Mouse (Mus musculus): Measurements from ENCODE around the gene Tsg101. TPM values are rescaled to one million over a fixed set of nuclear protein-coding genes. Genes with fewer than 3 reads are reported as not detected.

Tsg101 gene
- polyA plus RNA-seq (2012; rRNA removed), result 55.5 and 103 TPM in 2 replicates

DNA sequence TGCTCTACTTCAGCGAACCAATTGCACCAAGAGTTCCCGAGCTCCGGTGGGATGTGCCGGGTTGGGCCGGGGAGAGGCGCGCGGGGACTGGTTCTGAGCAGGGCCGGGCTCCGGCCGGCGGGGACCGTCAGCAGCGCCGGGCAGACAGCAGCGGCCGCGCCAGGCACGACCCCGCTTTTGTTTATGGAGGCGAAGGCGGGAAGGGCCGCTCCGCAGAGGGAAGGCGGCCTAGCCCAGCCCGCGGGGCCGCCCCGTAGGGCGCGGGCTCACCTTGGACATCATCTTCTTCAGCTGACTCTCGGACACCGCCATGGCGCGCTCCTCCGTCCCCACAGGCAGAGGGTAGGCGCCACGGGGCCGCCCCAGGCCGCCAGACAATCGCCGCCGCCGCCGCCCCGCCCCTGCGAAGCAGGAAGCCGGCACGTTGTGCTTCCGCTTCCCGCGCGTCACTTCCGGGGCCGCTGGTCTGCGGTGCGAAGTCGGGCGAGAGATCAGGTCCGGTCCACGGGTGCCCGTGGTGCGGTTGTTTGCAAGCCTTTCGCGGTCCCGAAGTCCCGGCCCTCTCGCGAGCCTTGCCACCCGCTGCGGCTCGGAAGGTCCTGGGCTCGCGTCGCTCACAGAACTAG lies at the start of gene Tsg101:
Gene Tsg101, minus strand, starts transcription at position 419 of the 626 bp plus-strand sequence.
- TF ChIP-seq CTCF (IDR thresholded peaks at IDR 0.05; ENCODE audit: extremely low read depth, insufficient read length, insufficient replicate concordance, low read depth, low read length) (no peak), POLR2A (IDR thresholded peaks at IDR 0.05; ENCODE audit: low read depth, low read length) (peak; percentile 96)
- Histone ChIP-seq H3K4me3 (ENCODE audit: low read depth, low read length) (peak within 1 kb of the TSS; percentile 99), H3K36me3 (ENCODE audit: control insufficient read depth, insufficient read depth, low read length) (0 out of 2 replicates have a peak, but pooled peaks cover 2% of the 10 kb centered on the region), H3K4me1 (ENCODE audit: control insufficient read depth, insufficient read depth, insufficient read length, low read length) (peaks cover 5% of the 10 kb centered on the region), H3K27ac (ENCODE audit: insufficient read depth, low read depth, low read length) (peak within 1 kb of the TSS; percentile 96), H3K27me3 (ENCODE audit: control insufficient read depth, insufficient read depth, low read length) (no peaks in the 10 kb centered on the region)
- WGBS, result under 1% methylated on average over 75 of the region's 75 CpGs

DNA sequence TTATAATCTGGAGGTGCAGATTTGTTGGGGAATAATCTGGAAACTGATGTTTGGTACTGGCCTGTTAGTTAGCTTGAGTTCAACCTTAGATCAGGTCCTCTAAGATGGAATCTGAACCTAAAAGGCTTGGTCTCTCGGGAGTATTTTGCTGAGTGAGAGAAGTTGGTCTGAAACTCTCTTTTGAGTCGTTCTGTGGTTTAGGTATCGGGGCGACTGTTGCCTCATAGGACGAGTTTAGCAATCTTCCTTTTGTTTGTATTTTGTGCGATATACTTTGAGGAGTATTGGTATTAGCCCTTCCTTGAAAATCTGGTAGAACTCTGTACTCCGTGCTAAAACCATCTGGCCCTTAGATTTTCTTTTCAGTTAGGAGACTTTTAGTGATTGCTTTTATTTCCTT lies 44.3 kb upstream of the Tsg101 start:
- no peaks in the 10 kb centered on the region for H3K27me3 ChIP-seq (ENCODE audit: control insufficient read depth, insufficient read depth, low read length)
- WGBS, result 74% methylated on average over 7 of the region's 7 CpGs
- peaks cover 3% of the 10 kb centered on the region for H3K4me1 ChIP-seq (ENCODE audit: control insufficient read depth, insufficient read depth, insufficient read length, low read length)
- no peak overlapping the region for H3K27ac ChIP-seq (ENCODE audit: insufficient read depth, low read depth, low read length)
- H3K36me3 ChIP-seq (ENCODE audit: control insufficient read depth, insufficient read depth, low read length), result no peaks in the 10 kb centered on the region
- TF ChIP-seq POLR2A (IDR thresholded peaks at IDR 0.05; ENCODE audit: low read depth, low read length), result no peak
- no peak for TF ChIP-seq CTCF (IDR thresholded peaks at IDR 0.05; ENCODE audit: extremely low read depth, insufficient read length, insufficient replicate concordance, low read depth, low read length)
- no peak overlapping the region for H3K4me3 ChIP-seq (ENCODE audit: low read depth, low read length)

- peak; percentile 62; the same call in 1 of the 2 replicates for TF ChIP-seq CTCF (IDR thresholded peaks at IDR 0.05; ENCODE audit: extremely low read depth, insufficient read length, insufficient replicate concordance, low read depth, low read length)
- no peak for TF ChIP-seq POLR2A (IDR thresholded peaks at IDR 0.05; ENCODE audit: low read depth, low read length)
- no peak overlapping the region for H3K27ac ChIP-seq (ENCODE audit: insufficient read depth, low read depth, low read length)
- WGBS, result 1% methylated on average over 9 of the region's 9 CpGs
Measured at GRCm38 (mm10) chr7:46962806-46963618, 43.2 kb upstream of the Tsg101 start.

GRCm38 (mm10) chr7:46962132-46962531 lies 42.4 kb upstream of the Tsg101 start:
- no peaks in the 10 kb centered on the region for H3K36me3 ChIP-seq (ENCODE audit: control insufficient read depth, insufficient read depth, low read length)

More at GRCm38 (mm10) chr7:46962806-46963618, 43.2 kb upstream of the Tsg101 start:
- Histone ChIP-seq H3K36me3 (ENCODE audit: control insufficient read depth, insufficient read depth, low read length) (no peaks in the 10 kb centered on the region), H3K27me3 (ENCODE audit: control insufficient read depth, insufficient read depth, low read length) (no peaks in the 10 kb centered on the region), H3K4me3 (ENCODE audit: low read depth, low read length) (no peak overlapping the region), H3K4me1 (ENCODE audit: control insufficient read depth, insufficient read depth, insufficient read length, low read length) (peaks cover 5% of the 10 kb centered on the region)

GRCm38 (mm10) chr7:46960991-46961390 lies 41.2 kb upstream of the Tsg101 start:
- WGBS, result 7% methylated on average over 3 of the region's 3 CpGs
- no peaks in the 10 kb centered on the region for H3K27me3 ChIP-seq (ENCODE audit: control insufficient read depth, insufficient read depth, low read length)
- H3K27ac ChIP-seq (ENCODE audit: insufficient read depth, low read depth, low read length), result no peak overlapping the region
- H3K4me1 ChIP-seq (ENCODE audit: control insufficient read depth, insufficient read depth, insufficient read length, low read length), result peaks cover 5% of the 10 kb centered on the region
- TF ChIP-seq POLR2A (IDR thresholded peaks at IDR 0.05; ENCODE audit: low read depth, low read length) (no peak), CTCF (IDR thresholded peaks at IDR 0.05; ENCODE audit: extremely low read depth, insufficient read length, insufficient replicate concordance, low read depth, low read length) (no peak)
- no peaks in the 10 kb centered on the region for H3K36me3 ChIP-seq (ENCODE audit: control insufficient read depth, insufficient read depth, low read length)
- no peak overlapping the region for H3K4me3 ChIP-seq (ENCODE audit: low read depth, low read length)

More at GRCm38 (mm10) chr7:46962132-46962531, 42.4 kb upstream of the Tsg101 start:
- no peak overlapping the region for H3K4me3 ChIP-seq (ENCODE audit: low read depth, low read length)
- no peak for TF ChIP-seq CTCF (IDR thresholded peaks at IDR 0.05; ENCODE audit: extremely low read depth, insufficient read length, insufficient replicate concordance, low read depth, low read length)
- TF ChIP-seq POLR2A (IDR thresholded peaks at IDR 0.05; ENCODE audit: low read depth, low read length), result no peak
- no peaks in the 10 kb centered on the region for H3K27me3 ChIP-seq (ENCODE audit: control insufficient read depth, insufficient read depth, low read length)
- H3K4me1 ChIP-seq (ENCODE audit: control insufficient read depth, insufficient read depth, insufficient read length, low read length), result peaks cover 5% of the 10 kb centered on the region
- no peak overlapping the region for H3K27ac ChIP-seq (ENCODE audit: insufficient read depth, low read depth, low read length)

- Histone ChIP-seq H3K27ac (ENCODE audit: insufficient read depth, low read depth, low read length) (no peak overlapping the region), H3K27me3 (ENCODE audit: control insufficient read depth, insufficient read depth, low read length) (no peaks in the 10 kb centered on the region), H3K4me1 (ENCODE audit: control insufficient read depth, insufficient read depth, insufficient read length, low read length) (peaks cover 5% of the 10 kb centered on the region), H3K4me3 (ENCODE audit: low read depth, low read length) (0 out of 2 replicates have a peak overlapping the region, but pooled peaks have one; percentile 85), H3K36me3 (ENCODE audit: control insufficient read depth, insufficient read depth, low read length) (0 out of 2 replicates have a peak, but pooled peaks cover 4% of the 10 kb centered on the region)
- TF ChIP-seq CTCF (IDR thresholded peaks at IDR 0.05; ENCODE audit: extremely low read depth, insufficient read length, insufficient replicate concordance, low read depth, low read length) (no peak), POLR2A (IDR thresholded peaks at IDR 0.05; ENCODE audit: low read depth, low read length) (no peak)
- WGBS, result 16% methylated on average over 9 of the region's 9 CpGs
Measured at GRCm38 (mm10) chr7:46958853-46959252, 39.1 kb upstream of the Tsg101 start.

Data from small intestine, adult 2 months (tissue).